Mouse (Mus musculus): ENCODE measurements around the gene Pum1. TPM values are rescaled to one million over a fixed set of nuclear protein-coding genes. Genes with fewer than 3 reads are reported as not detected.

Gene Pum1
- polyA plus RNA-seq, 1 experiment from 2014 or later, result 133 TPM

Other genes starting within 250 kb of the Pum1 start
- gene Nkain1, start 89.1 kb upstream of the Pum1 start, polyA plus RNA-seq (2016; fragmentation: Nextera tagmentation; extraction: Ambion mirVana), result 16.6 and 17.0 TPM in 2 replicates
- gene Sdc3, start 129.2 kb downstream of the Pum1 start, polyA plus RNA-seq (2016; fragmentation: Nextera tagmentation; extraction: Ambion mirVana), result 46.5 and 52.1 TPM in 2 replicates
- gene Laptm5, start 249.8 kb downstream of the Pum1 start, polyA plus RNA-seq (2016; fragmentation: Nextera tagmentation; extraction: Ambion mirVana), result 19.6 and 26.4 TPM in 2 replicates

Measured in midbrain, embryonic 12.5 days (tissue).